Mouse (Mus musculus): ENCODE measurements around the gene Dut. TPM values are rescaled to one million over a fixed set of nuclear protein-coding genes. Genes with fewer than 3 reads are reported as not detected.

Gene Dut
- polyA plus RNA-seq, 1 experiment, result 20.7 TPM

DNA sequence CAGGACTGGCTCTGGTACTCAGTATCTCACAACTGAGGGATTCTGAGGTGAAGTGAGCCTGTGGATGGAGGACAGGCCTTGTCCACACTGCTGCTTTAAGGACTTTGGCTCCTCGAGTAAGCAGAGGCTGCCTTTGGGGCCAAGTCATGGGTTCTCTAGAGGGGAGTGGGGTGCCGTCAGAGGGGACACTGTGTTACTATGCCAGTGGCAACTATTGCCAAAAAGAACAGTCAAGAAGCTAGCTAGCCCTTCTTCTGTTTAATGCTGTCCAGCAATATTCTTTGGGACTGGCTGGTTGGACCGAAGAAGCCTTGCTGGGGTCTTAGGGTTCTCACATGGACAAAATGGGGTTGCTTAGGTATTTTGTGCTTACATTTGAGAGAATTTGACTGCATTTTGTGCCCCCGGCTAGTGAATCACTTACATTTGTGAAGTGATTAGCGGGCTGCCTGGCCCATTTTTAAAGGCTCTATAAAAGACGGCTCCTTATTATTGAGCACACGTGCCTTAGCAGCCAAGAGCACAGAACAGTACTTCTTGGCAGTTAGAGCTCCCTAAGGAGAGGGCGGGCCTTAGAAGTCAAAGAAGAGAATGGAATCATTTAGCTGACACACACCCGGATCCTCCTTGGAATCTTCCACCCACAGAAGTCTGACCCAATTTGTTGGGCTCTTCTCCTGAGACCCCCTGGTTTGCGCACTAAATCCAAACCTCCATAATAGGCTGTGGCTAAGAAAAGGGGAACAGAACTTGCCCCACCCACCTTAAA lies 43.4 kb downstream of the Dut start:
- 75% methylated on average over 10 of the region's 10 CpGs for WGBS
- no peak overlapping the region for H3K4me3 ChIP-seq (ENCODE audit: low read depth, low read length)
- TF ChIP-seq CTCF (IDR thresholded peaks at IDR 0.05; ENCODE audit: extremely low read depth, insufficient read length, insufficient replicate concordance, low read depth, low read length) (no peak), POLR2A (IDR thresholded peaks at IDR 0.05; ENCODE audit: low read depth, low read length) (no peak)
- no peak overlapping the region for H3K27ac ChIP-seq (ENCODE audit: insufficient read depth, low read depth, low read length)
- no peaks in the 10 kb centered on the region for H3K36me3 ChIP-seq (ENCODE audit: control insufficient read depth, insufficient read depth, low read length)
- no peaks in the 10 kb centered on the region for H3K27me3 ChIP-seq (ENCODE audit: control insufficient read depth, insufficient read depth, low read length)
- H3K4me1 ChIP-seq (ENCODE audit: control insufficient read depth, insufficient read depth, insufficient read length, low read length), result no peaks in the 10 kb centered on the region

DNA sequence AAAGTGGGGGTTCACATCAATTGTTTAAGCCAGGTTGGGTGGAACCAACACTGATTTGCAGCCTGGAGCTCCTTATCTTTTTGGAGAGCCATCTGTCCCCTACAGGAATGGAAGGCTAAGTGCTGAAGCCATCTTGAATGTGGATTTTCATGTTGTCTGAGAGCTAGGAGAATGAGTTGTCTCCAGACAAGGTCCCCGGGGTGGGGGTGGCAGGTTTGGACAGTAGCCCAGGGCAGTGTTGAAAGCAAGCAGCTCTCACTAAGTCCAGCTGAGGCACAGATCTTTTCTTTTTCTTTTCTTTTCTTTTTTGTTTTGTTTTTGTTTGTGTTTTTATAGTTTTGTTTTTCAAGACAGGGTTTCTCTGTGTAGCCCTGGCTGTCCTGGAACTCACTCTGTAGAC lies 44.1 kb downstream of the Dut start:
- WGBS, result 56% methylated on average over 1 of the region's 1 CpGs
- no peaks in the 10 kb centered on the region for H3K27me3 ChIP-seq (ENCODE audit: control insufficient read depth, insufficient read depth, low read length)
- H3K36me3 ChIP-seq (ENCODE audit: control insufficient read depth, insufficient read depth, low read length), result no peaks in the 10 kb centered on the region
- no peak overlapping the region for H3K4me3 ChIP-seq (ENCODE audit: low read depth, low read length)
- no peaks in the 10 kb centered on the region for H3K4me1 ChIP-seq (ENCODE audit: control insufficient read depth, insufficient read depth, insufficient read length, low read length)
- H3K27ac ChIP-seq (ENCODE audit: insufficient read depth, low read depth, low read length), result no peak overlapping the region
- TF ChIP-seq POLR2A (IDR thresholded peaks at IDR 0.05; ENCODE audit: low read depth, low read length) (no peak), CTCF (IDR thresholded peaks at IDR 0.05; ENCODE audit: extremely low read depth, insufficient read length, insufficient replicate concordance, low read depth, low read length) (no peak)

DNA sequence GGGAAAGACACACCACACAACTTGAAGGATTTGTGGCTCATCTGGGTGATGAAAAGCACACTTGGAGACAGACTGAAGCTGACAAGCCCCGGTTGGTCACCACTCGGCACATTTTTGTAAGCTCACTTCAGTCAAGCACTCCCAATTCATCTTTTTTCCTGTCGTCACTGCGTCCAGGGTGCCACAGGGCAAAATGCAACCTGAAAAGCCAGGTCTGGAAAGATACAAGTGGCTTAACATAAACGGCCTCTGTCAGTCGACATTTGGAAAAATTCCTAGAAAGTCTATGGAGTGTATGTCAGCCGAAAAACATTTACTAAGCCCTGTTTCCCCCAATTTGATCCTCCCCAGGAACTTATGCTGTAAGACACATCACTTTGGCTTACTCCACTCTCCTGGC lies 45.6 kb downstream of the Dut start:
- TF ChIP-seq POLR2A (IDR thresholded peaks at IDR 0.05; ENCODE audit: low read depth, low read length) (no peak), CTCF (IDR thresholded peaks at IDR 0.05; ENCODE audit: extremely low read depth, insufficient read length, insufficient replicate concordance, low read depth, low read length) (no peak)
- Histone ChIP-seq H3K4me3 (ENCODE audit: low read depth, low read length) (no peak overlapping the region), H3K27ac (ENCODE audit: insufficient read depth, low read depth, low read length) (no peak overlapping the region), H3K36me3 (ENCODE audit: control insufficient read depth, insufficient read depth, low read length) (no peaks in the 10 kb centered on the region), H3K4me1 (ENCODE audit: control insufficient read depth, insufficient read depth, insufficient read length, low read length) (no peaks in the 10 kb centered on the region), H3K27me3 (ENCODE audit: control insufficient read depth, insufficient read depth, low read length) (no peaks in the 10 kb centered on the region)
- WGBS, result 77% methylated on average over 7 of the region's 7 CpGs

DNA sequence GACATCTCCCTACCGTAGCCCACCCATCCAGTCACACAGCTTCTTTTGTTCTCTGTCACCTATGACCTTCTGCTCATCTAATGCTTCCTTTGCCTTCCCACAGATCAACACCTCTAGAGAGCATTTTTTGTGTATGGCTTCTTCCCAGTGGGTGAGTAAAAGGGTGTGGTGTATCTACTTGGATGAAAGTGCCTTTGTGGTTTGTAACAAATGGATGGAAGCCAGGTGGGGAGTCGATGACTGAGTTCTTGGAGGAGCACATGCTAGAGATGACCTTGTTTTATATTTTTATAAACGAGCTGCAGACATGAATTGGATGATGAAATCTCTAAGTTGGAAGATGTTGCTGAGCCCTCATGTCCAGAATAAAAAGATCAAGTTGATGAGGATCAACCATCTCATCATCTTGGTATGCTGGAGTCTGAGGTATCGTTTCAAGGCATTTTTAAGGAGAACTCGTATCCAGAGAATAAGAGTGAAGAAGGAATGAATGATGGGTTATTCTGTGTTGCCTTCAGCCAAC lies 47.0 kb downstream of the Dut start:
- H3K27ac ChIP-seq (ENCODE audit: insufficient read depth, low read depth, low read length), result no peak overlapping the region
- no peaks in the 10 kb centered on the region for H3K27me3 ChIP-seq (ENCODE audit: control insufficient read depth, insufficient read depth, low read length)
- H3K4me3 ChIP-seq (ENCODE audit: low read depth, low read length), result no peak overlapping the region
- WGBS, result 74% methylated on average over 5 of the region's 5 CpGs
- H3K36me3 ChIP-seq (ENCODE audit: control insufficient read depth, insufficient read depth, low read length), result no peaks in the 10 kb centered on the region
- no peaks in the 10 kb centered on the region for H3K4me1 ChIP-seq (ENCODE audit: control insufficient read depth, insufficient read depth, insufficient read length, low read length)
- no peak for TF ChIP-seq CTCF (IDR thresholded peaks at IDR 0.05; ENCODE audit: extremely low read depth, insufficient read length, insufficient replicate concordance, low read depth, low read length)
- no peak for TF ChIP-seq POLR2A (IDR thresholded peaks at IDR 0.05; ENCODE audit: low read depth, low read length)

DNA sequence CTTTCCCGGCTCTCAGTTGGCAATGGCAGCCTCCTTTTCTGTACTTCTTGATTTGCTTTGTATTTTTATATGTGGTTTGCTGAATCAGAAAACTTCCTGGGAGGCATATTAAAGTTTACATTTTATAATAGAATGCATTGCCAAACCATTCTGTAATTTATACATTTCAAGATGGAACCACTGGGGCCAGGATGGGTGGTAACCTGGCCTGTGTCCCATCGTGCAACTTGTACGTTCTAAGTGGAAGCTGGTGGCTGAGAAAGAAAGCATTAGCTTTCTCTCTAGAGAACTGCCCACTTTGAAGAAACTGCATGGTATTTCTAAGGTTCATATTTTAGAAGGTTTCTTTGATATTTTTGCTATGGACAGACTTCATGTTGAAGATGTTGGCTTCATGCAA lies 48.5 kb downstream of the Dut start:
- TF ChIP-seq POLR2A (IDR thresholded peaks at IDR 0.05; ENCODE audit: low read depth, low read length) (no peak), CTCF (IDR thresholded peaks at IDR 0.05; ENCODE audit: extremely low read depth, insufficient read length, insufficient replicate concordance, low read depth, low read length) (no peak)

DNA sequence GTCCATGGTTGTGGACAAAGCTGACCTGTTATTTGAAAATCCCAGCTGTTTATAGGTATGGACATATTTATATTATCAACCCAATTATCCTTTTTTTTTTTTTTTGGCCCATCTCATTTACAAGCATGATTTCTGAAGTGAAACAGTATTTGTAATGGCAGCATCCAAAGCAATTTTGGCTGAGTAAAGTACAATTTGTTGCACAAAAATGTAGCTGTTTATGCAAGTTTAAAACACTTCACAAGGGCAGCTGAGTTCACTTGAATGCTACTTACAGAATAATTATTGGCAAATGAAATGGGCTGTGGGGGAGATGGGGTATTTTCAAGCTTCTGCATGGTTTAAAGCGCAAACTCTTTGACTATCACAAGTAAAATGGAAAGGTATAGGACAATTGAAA lies 51.9 kb downstream of the Dut start:
- 85% methylated on average over 1 of the region's 1 CpGs for WGBS
- Histone ChIP-seq H3K4me1 (ENCODE audit: control insufficient read depth, insufficient read depth, insufficient read length, low read length) (no peaks in the 10 kb centered on the region), H3K36me3 (ENCODE audit: control insufficient read depth, insufficient read depth, low read length) (no peaks in the 10 kb centered on the region), H3K4me3 (ENCODE audit: low read depth, low read length) (no peak overlapping the region), H3K27ac (ENCODE audit: insufficient read depth, low read depth, low read length) (no peak overlapping the region), H3K27me3 (ENCODE audit: control insufficient read depth, insufficient read depth, low read length) (no peaks in the 10 kb centered on the region)
- TF ChIP-seq CTCF (IDR thresholded peaks at IDR 0.05; ENCODE audit: extremely low read depth, insufficient read length, insufficient replicate concordance, low read depth, low read length) (no peak), POLR2A (IDR thresholded peaks at IDR 0.05; ENCODE audit: low read depth, low read length) (no peak)

More for the DNA sequence above, 48.5 kb downstream of the Dut start:
- 83% methylated on average over 3 of the region's 3 CpGs for WGBS
- Histone ChIP-seq H3K36me3 (ENCODE audit: control insufficient read depth, insufficient read depth, low read length) (no peaks in the 10 kb centered on the region), H3K4me3 (ENCODE audit: low read depth, low read length) (no peak overlapping the region), H3K27ac (ENCODE audit: insufficient read depth, low read depth, low read length) (no peak overlapping the region), H3K4me1 (ENCODE audit: control insufficient read depth, insufficient read depth, insufficient read length, low read length) (no peaks in the 10 kb centered on the region), H3K27me3 (ENCODE audit: control insufficient read depth, insufficient read depth, low read length) (no peaks in the 10 kb centered on the region)

DNA sequence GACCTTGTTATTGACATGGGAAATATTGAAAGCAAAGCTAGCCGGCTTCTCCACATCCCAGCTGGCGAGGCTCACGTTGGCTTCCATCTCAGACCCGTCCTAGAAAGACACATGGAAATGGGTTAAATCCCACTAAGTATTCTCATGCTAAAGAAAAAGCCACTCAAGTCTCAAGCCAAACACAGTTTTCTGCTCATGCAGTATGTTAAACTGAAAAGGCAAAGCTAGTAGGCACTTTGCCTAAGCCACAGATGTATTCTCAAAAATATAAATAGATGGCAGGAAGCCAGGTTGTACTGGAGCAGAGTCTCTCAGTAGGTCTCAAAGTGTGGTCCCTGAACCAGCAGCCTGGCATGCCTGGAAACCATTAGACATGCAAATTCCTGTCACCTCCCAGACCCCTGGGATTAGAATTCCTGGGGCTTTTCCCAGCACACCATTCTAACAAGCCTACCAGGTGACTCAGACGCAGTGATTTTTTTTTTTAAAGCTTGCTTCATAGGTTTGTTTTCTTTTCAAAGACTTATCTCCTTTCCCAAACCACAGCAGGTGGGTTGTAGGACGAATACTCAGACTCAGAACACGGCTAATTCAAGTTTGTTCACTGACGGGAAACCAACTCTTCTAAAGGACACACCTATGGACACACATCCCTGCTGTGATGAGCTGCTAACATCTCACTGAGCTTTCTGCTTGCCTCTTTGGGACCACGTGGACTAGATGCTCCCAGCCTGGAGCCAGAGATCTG lies 55.1 kb downstream of the Dut start:
- no peak for TF ChIP-seq POLR2A (IDR thresholded peaks at IDR 0.05; ENCODE audit: low read depth, low read length)
- TF ChIP-seq CTCF (IDR thresholded peaks at IDR 0.05; ENCODE audit: extremely low read depth, insufficient read length, insufficient replicate concordance, low read depth, low read length), result no peak
- Histone ChIP-seq H3K27me3 (ENCODE audit: control insufficient read depth, insufficient read depth, low read length) (no peaks in the 10 kb centered on the region), H3K4me1 (ENCODE audit: control insufficient read depth, insufficient read depth, insufficient read length, low read length) (no peaks in the 10 kb centered on the region), H3K27ac (ENCODE audit: insufficient read depth, low read depth, low read length) (no peak overlapping the region), H3K36me3 (ENCODE audit: control insufficient read depth, insufficient read depth, low read length) (no peaks in the 10 kb centered on the region), H3K4me3 (ENCODE audit: low read depth, low read length) (no peak overlapping the region)
- 64% methylated on average over 9 of the region's 9 CpGs for WGBS

All from small intestine, adult 2 months (tissue).